Mouse (Mus musculus) adrenal gland, postnatal 36 days (tissue): ENCODE data around the gene Cxadr. TPM values are rescaled to one million over a fixed set of nuclear protein-coding genes. Genes with fewer than 3 reads are reported as not detected.

Experiments
- DNase-seq, 2 experiments: peaks; one replicate each; pipeline ENCODE4 v3.0.0; 2021; ENCODE audit warnings: mixed read lengths in 1 of 2
- long read RNA-seq, 2 experiments: library from polyadenylated mRNA; stranded (forward); transcript quantifications; one replicate each; pipeline ENCODE4 v2.0.0; 2021; ENCODE audit warnings: borderline sequencing depth in 2 of 2
- total RNA-seq, 2 experiments: library from RNA; stranded (reverse); gene quantifications; 2 replicates each; pipeline ENCODE4 v1.2.3; 2021

Gene Cxadr
- 10 to 100 TPM in 1 of 2 experiments, 1 to 10 TPM in 1; 6.7 to 32.1 TPM for total RNA-seq
- long read RNA-seq, experiment 1, full-length matches to known transcripts: 9 of 13 reads
- long read RNA-seq, experiment 1, partial matches to known transcripts: 1 of 13 reads
- long read RNA-seq, experiment 1, other reads (novel, unspliced or antisense): 3 of 13 reads
- long read RNA-seq, experiment 2, partial matches to known transcripts: 1 of 1 reads
- long read RNA-seq, experiment 2, other reads (novel, unspliced or antisense): 0 of 1 reads

DNA sequence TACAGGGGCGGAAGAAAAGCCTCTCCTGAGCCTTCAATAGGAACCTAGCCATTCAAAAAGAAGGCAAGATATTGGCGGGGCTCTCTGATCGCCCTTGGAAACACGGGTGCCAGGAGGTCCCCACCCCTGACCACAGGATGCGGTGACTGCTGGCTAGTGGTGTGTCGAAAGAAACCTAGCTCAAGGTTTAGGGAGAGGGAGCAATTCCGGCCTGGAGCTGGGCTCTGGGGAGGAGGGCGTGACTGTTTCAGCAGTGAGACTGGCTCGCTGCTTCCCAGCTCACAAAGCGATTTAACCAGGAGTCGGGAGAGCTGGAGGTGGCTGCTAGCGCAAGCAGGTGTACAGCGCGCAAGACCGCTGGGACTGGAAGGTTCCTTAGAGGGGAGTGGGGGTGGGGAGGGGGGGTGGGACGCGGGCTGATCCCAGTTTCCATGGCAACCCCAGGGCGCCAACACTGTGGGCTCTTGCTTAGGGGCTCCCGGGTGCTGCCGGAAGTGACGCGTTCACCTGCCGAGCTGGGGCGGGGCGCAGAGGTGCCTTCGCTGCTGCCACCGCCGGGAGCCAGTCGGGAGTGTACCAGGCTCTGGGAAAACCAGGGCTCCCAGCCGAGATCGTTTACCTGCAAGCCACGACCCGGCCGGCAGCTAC is at the start of gene Cxadr:
Cxadr (plus strand) TSS at position 307 of the 648 bp plus-strand sequence.
- DNase-seq: peak; percentile 68 to 71

DNA sequence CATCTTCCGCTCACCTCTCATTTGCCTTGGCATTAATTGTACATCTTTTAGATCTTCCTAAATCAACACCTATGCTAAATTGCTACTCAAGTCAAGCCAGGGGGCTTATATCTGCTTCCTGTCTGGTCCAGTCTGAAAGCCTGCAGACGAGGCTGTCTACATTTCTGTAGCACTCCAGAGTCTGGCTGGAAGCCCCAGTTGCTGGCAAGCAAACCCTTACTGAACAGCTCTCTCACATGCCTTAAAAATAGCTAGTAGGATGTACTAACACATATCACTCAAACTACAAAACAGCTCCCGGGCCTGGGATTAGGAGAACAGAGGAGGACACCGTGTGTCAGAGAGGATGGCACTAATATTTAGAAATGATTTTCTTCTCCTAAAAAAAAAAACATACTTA is 42.3 kb upstream of the Cxadr start:
- DNase-seq: no peak

DNA sequence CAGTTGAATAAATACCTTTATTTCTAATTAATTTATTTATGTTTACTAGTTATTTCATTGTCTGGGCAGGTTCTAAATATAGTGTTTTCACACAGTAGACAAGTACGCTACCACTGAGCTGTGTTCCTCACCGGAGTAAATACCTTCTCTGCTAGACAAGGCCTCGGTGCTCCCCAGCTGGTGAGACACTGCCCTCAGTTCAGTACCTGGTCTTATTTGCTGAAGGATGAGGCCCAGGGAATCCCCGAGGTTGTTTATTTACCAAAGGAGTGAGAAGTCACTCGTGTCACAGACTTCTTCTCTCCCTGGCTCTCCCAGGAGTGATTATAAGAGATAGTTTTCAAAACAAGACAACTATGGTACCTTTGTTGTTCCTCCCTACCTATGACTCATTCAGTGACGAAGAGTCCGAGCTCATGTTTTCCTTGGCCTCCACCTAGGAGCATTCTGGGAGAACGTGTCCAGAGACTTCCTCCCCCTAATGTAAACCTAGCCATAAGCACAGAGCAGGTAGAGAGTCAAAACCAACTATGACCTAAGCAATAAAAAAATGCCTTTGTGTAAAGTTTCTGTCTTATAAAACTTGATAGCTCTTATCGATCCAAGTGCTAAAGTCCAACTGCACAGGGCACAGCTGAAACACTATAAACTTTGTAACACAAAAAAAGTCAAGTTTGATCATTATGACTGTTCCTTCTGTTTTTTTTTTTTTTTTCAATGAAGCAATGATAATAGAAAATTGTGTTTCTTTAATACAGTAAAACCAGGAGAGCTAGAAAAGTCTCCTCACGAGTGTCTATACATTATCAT is 41.0 kb upstream of the Cxadr start:
- no peak for DNase-seq

DNA sequence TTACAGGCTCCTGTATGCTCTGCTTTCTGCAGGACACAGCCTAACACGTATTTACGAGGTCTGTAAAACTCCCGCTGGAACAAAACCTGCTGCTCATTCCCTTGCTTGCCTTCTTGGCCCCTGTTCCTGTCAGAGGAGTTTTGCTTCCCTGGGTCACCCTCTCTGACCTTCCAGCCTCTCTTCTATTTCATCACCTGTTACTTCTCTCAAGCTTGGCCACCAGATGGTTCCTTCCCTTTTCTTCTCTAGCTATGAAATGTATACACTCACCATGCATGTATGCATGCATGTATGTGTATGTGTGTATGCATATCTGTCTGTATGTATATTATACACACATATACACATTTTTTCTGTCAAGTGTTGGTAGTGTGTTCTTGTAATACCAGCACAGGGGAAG is 39.8 kb upstream of the Cxadr start:
- DNase-seq: no peak

DNA sequence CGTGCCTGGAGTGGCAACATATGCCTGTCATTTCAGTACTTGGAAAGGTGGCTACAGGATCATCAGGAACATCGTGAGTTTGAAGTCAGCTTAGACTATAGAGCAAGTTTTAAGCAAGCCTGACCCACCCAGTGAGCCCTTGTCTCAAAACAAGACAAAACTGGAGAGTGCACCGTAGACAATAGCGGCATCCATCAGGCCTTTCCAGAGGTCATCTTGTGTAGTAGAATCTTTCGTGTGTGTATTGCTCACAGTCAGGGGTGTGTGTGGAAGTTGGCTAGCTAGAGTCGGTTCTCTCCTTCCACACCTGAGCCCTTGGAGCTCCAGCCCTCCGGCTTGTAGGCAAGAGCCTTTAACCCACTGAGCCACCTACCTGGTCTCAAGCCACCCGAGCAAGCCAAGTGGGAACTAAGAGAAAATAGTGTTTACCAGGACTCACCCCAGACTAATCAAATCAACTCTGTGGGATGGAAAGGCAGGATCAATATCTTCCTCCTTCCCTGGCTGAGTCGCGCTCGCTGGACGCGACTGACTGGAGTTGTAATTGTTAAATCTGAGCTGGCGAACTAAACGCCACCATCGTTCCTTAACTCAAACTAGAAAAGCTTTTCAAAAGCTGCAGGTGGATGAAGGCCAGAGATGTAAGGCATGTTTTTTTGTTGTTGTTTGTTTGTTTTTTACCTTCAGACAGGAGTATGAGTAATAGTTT is 36.7 kb upstream of the Cxadr start:
- DNase-seq: peak in 1 of 2 experiments; percentile 9

DNA sequence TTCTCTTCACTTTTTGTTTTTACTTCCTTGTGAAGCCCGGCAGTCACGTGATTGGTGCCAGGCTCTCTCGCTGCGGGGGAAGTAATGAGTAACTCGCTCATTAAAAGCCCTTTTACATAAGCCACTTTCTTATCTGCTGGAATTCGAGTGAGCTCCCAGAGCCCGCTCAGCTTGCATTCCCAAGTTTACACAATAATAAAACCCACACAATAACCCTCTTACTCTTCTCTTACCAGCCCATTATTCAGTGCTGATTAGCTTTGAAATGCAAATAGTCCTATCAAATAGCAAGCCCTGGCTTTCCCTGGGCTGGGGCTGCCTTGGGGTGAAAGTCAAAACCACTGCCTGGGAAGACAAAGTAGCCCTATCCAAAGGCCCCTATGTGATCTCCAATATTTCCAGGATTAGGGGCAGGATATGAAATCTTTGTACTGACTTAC is 36.1 kb upstream of the Cxadr start:
- DNase-seq: peak; percentile 70 to 79

DNA sequence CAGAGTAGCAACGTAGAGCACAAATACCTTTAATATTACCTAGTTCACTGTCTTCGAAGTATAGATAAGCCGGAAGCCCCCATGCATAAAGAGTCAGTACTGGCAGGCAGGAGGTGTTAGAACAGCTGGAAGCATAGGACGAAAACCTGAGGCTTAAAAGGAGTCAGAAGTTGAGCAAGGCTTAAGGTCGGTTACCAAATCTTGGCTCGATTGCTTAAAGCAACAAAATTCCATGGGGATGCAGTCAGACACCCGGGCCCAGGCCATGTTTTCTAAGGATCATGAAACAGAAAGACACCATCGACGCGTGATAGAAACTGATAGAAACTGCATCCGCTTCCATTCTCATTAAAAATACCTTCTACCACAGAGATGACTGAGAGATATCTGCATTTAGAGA is 35.5 kb upstream of the Cxadr start:
- peak; percentile 33 to 37 for DNase-seq

DNA sequence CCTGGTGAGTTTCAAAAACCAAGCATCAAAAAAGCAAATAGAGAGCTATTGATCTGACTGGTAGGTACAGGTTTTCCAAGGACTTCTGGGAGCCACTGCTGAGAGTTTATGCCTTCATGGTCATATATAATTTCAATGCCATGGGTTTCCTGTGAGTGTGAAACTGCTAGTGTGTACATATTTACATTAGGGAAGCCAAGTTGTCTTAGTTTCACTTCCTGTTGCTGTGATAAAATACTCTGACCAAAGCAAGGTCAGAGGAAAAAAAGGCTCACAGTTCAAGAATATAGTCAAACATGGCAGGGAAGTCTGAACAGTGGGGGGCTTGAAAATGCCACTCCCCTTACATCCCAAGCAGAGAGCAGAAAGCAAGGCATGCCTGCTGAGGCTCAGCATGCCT is 33.8 kb upstream of the Cxadr start:
- no peak for DNase-seq

DNA sequence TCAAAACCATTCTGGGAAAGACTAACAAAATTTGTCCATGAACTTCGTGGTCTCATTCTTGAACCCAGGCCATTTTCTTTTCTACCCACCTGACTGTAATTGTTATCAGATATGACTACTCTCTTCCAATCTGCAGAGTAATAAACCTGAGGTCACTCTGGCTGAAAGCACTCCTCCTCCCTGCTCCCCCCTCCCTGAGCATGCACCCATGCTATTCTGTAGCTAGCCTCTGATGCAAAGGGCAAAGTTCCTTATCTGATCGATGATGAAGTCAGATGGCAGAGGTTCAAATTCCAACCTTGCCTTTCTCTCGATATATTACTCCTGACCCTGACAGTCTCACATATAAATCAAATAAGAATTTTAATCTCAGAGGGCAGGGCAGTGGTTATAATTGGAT is 33.1 kb upstream of the Cxadr start:
- DNase-seq: peak; percentile 50 to 56

DNA sequence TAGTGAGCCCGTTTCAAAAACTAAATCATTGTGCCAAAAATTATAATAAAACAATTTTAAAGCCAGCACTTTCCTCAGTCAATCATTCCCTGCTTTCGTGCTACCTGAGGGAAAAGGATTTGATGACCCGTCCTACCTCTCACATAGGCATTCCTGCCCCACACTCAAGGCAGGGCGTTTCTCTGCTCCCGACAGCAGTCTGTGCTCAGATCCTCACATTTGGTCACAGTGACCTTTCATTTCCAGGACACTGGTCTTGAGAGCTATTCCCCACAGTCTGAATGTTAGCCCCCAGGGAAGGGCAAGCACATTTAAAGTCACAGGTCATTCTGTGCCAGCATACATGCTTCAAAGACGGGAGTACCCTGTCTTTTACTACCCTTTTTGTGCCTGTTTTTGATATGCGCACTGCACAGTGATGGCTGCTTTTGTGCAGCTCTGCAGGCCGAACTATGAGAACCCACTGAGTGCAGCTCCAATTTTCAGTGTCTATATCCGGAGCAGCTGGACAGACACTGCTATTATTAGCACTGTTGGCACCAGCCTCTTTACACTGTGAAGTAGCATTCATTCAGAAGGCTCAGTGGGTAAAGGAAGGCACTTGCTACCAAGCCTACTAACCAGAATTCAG is 26.3 kb upstream of the Cxadr start:
- peak in 1 of 2 experiments; percentile 28 for DNase-seq

DNA sequence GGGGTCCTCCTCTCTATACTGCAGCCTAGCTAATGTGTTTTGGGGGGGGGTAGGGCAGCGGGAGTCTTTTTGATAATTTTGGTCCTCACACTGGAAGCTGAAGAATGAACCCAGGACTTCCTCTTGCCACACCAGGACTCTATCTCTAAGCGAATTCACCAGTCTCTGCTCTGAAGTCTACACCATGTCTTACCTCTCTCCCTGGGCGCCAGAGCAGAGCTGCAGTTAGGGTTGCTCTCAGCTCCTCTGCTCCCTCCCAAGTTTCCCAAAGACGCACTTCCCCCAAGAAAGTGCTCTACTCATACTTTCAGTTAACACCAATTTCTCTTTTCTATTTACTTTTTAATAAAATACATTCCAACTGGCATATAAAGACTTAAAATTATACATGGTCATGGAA is 23.7 kb upstream of the Cxadr start:
- no peak for DNase-seq

DNA sequence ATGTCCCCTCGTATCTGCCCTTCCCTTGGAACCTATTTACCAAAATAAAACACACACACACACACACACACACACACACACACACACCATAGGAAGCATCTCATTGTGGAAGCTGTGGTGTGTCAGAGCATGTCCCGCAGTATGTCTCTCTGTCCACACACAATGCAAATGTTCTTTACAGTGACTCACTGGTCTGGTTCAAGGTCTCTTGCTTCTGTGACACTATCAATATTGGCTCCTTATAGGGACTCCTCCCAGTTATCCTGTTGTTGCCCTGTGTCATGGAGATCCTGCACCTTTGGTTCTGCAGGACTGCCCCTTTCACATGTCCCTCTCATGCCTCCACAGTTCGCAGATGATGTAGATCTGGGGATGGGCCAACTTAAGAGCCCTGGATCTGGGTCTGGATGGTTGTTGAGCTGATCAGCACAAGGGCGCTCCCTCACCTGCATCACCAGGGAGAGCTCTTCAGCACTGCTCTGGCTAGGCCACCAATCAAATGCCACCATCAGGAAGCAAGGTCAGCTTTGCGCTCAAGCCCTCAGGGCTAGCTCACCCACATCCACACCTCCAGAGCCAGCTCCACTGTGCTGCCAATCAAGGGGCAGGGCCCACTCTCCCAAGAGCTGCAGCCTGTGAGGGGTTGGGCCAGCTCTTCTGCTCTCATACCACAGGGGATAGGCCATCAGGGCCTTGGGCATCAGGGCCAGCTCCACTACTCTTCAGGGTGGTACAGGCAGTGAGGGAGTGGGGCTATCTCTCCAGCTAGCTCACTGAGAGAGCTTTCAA is 21.0 kb upstream of the Cxadr start:
- DNase-seq: no peak

DNA sequence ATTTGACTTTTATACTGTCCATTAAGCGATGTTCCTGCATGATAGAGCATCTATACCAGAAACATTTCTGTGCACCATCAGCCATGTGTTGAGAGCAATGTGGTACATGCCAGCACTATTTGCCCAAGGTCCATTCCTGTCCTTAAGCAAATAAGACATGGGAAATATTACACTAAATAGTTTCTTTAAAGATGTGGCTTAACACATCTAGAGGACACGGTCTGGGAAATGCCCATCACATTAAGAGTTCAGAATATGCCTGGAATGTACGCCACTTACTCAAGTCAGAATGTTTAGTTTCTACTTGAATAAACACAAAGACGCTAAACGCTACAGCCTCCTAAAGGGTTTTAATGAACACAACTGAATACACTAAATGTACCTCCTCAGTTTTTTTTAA is 18.1 kb upstream of the Cxadr start:
- no peak for DNase-seq

DNA sequence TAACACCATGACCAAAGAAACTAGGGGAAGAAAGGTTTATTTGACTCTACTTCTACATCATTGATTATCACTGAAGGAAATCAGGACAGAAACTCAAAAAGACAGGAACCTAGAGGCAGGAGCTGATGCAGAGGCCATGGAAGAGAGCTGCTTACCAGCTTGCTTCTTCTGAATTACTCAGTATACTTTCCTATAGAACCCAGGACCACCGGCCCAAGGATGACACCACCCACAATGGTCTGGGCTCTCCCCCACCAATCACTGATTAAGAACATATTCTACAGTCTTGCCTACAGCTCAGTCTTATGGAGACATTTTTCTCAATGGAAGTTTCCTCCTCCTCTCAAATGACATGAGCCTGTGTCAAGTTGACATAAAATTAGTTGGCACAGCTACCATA is 7.2 kb upstream of the Cxadr start:
- DNase-seq: no peak

DNA sequence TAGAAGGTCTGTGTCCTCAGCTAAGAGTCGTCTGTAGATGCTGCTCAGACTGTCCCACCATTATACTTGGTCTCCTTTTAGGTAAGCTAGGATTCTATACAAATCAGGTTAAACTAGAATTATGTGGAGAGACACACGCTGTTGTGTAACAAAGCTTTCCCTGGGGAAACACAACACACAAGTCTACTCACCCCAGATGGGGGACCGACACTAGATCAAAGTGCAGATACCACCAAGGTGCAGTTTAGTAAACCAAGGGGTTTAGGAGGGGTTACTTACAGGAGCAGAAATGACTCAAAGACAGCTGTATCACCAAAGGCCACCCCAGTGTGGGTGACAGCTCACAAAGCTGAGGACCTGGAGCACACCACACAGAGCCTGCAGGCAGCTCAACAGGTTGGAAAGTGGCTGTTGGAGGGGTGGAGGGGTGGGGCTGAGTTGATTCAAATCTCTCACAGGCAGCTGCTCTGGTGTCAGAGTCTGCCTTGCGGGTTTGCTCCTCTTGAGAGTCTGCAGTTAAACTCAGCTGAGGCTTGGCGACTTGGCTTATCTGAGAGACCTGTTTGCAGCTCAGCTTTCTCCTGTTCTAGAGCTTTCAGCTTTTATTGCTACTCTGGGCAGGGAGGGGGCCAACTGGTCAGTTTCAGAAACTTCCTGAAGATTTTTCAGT is 6.5 kb upstream of the Cxadr start:
- DNase-seq: no peak

DNA sequence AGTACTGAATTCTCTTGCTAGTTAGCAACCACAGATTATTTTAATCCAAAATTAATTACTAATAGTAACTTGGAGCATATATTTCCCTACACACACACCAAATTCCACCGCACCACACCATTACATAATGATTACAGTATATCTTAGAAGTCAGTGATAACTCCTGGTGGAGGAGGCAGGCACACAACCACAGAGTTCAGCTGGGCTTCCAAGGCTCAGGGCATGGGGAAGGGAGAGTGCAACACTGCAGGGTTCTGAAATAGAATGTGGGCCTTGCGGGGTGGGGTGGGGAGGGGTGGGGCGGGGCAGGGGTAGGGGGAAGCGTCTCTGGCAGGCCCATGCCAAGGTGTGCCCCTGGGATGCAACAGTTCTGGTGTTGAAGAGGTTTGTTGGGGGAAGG is 5.7 kb upstream of the Cxadr start:
- no peak for DNase-seq

DNA sequence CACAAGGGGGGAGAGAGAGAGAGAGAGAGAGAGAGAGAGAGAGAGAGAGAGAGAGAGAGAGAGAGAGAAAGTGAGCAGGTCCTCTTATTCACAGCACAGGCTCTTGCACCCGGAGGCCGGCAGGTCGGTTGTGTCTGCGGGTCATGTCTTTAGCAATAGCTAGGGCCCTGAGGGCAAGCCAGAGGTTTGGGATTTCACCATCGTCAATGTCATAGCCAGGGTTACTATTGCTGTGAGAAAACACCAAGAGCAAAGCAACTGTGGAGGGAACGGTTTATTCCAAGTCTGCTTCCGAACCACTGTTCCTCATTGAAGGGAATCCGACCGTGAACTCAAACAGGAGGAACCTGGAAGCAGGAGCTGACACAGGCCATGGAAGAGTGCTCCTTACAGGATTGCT is 5.2 kb upstream of the Cxadr start:
- peak; percentile 45 to 76 for DNase-seq

DNA sequence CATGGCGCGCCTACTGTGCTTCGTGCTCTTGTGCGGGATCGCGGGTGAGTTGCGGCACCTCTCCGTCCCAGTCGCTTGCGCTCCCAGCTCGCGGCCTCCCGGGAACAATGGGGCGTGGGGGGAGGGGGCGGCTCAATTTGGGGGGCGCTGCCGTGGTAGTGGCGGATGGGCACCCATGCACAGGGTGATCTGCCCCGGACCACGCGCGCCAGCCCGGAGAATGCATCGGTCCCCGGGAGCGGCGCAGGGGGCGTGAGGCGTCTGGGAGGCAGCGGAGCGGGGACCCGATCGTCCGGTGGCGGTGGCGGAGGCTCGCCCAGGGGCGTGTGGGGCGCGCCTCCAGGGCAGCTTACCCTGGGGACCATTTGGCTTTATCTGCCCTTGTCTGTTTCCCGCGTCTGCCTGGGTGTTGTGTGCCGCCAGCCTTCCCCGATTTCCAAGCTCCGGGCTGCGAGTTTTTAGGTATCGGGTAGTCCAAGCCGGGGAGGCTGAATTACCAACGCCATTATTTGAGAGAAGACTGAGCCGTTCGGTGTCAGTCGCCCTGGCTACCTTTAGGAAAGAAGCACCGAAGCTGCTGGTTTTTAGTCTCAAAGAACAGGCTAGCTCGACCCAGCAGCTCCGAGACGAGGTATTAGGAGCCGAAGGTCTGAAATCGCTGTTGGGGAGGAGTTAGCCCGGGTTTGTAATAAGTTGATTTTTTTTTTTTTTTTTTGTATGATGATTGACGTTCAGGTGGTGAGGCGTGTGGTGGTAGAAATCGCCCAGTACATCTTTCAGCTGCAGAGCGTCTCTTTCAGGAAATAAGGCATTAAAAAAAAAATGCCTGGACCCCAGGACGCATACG is 765 bp downstream of the Cxadr start:
- DNase-seq: peak; percentile 27 to 30

DNA sequence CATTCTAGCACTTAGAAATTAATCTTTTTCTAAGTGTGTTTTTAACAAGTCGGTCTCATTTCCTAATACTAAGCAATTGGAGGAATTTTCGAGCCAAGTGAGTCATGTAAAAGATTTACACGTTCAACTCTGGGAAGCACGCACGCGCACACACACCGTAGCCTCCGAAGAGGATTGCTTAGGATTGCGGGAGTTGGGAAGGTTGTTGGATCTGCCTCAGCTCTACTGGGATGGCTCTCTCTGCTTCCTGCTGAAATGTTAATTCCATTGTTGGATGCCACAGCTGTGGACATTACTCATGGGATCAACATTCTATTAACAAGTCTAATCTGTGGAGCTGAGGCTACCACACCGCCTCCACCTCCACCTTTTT is 1.4 kb downstream of the Cxadr start:
- peak; percentile 46 to 55 for DNase-seq

DNA sequence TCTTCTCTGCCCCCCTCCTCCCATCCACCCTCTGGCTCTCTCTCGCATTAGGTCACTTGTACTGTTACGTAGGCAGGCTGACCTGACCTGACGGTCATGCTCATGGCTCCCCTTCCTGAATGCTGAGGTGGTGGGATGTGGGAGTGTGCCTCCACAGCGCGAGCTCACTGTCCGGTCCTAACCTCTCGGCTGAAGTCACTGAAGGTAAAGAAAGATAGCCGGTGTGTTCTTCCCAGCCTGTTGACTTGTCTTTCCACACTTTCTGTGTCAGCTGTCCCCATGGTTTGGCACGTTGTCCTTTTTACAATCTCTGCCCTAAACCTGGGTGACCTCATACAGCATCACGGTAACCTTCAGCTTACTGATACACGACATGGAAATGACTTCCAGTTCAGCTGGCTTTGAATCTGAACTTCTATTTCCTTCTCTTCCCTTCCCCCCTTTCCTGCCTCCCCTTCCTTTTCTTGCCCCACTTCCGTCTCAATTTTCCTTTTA is 4.4 kb downstream of the Cxadr start:
- DNase-seq: no peak
